Mouse (Mus musculus) urinary bladder, adult 18-20 months (tissue): Measurements from ENCODE around the gene Tmem255a.

ENCODE experiments used
- DNase-seq, 2 experiments: peaks; one replicate each; pipeline ENCODE4 v3.0.0; 2022; ENCODE audit warnings: low spot score in 2 of 2, mixed read lengths in 2 of 2

The Tmem255a gene

GRCm38 (mm10) chrX:38251851-38252571 is at the start of gene Tmem255a:
Gene Tmem255a (minus strand): TSS chrX:38252439.
- DNase-seq: no peak

- no peak for DNase-seq
These were observed 7.4 kb upstream of the Tmem255a start for GRCm38 (mm10) chrX:38259610-38260009.

- DNase-seq: no peak
These were observed 1.8 kb downstream of the Tmem255a start for GRCm38 (mm10) chrX:38250352-38250950.

GRCm38 (mm10) chrX:38249640-38250351 is 2.4 kb downstream of the Tmem255a start:
- no peak for DNase-seq

GRCm38 (mm10) chrX:38247601-38248000 is 4.6 kb downstream of the Tmem255a start:
- DNase-seq: no peak

GRCm38 (mm10) chrX:38247108-38247507 is 5.1 kb downstream of the Tmem255a start:
- no peak for DNase-seq

- DNase-seq: no peak
These were observed 14.5 kb downstream of the Tmem255a start for GRCm38 (mm10) chrX:38237731-38238130.

- DNase-seq: no peak
These were observed 22.4 kb downstream of the Tmem255a start for GRCm38 (mm10) chrX:38229888-38230287.

GRCm38 (mm10) chrX:38222757-38223156 is 29.5 kb downstream of the Tmem255a start:
- DNase-seq: no peak

- no peak for DNase-seq
These were observed 34.6 kb downstream of the Tmem255a start for GRCm38 (mm10) chrX:38217676-38217991.

GRCm38 (mm10) chrX:38216986-38217675 is 35.1 kb downstream of the Tmem255a start:
- no peak for DNase-seq

- DNase-seq: no peak
These were observed 44.8 kb downstream of the Tmem255a start for GRCm38 (mm10) chrX:38207392-38207791.

GRCm38 (mm10) chrX:38201816-38202215 is 50.4 kb downstream of the Tmem255a start:
- DNase-seq: no peak

GRCm38 (mm10) chrX:38190458-38190764 is 61.8 kb downstream of the Tmem255a start:
- no peak for DNase-seq

GRCm38 (mm10) chrX:38189552-38190457 is 62.4 kb downstream of the Tmem255a start, which contains the start of gene Zbtb33:
Gene Zbtb33 (plus strand): TSS chrX:38189793.
- peak; percentile 70 to 76 for DNase-seq

GRCm38 (mm10) chrX:38185520-38185919 is 66.7 kb downstream of the Tmem255a start:
- DNase-seq: no peak

GRCm38 (mm10) chrX:38181608-38182258 is 70.5 kb downstream of the Tmem255a start:
- peak; percentile 11 to 17 for DNase-seq

- peak in 1 of 2 experiments; percentile 17 for DNase-seq
These were observed 71.3 kb downstream of the Tmem255a start for GRCm38 (mm10) chrX:38180656-38181607.

GRCm38 (mm10) chrX:38179891-38180310 is 72.3 kb downstream of the Tmem255a start:
- DNase-seq: peak; percentile 50

GRCm38 (mm10) chrX:38166592-38166991 is 85.6 kb downstream of the Tmem255a start:
- no peak for DNase-seq
